Mouse (Mus musculus): ENCODE measurements around the gene Pitpnc1. TPM values are rescaled to one million over a fixed set of nuclear protein-coding genes. Genes with fewer than 3 reads are reported as not detected.

Pitpnc1 gene
- polyA plus RNA-seq, 1 experiment from 2014 or later, result 46.7 TPM

DNA sequence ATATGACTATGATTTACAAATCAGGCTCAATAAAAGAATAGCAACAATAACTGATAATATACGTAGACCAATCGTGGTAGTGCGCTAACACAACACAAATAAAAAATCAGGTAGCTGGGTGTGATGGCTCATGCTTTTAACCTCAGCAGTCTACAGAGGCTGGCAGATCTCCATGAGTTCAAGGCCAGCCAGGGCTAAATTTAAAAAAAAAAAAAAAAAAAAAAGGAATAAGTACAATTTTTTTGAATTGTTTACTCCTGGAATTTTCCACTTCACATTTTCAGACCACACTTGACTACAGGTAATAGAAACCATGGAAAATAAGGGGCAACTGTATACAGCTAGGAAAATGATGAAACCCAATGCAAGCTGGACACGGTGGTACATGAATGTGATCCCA lies 97.3 kb downstream of the Pitpnc1 start:
- H3K9ac ChIP-seq (replicated peaks), result no peak overlapping the region
- peak overlapping the region; percentile 78 for H3K27ac ChIP-seq (replicated peaks)
- WGBS, result 92% methylated on average over 4 of the region's 4 CpGs
- H3K4me2 ChIP-seq (replicated peaks), result no peak overlapping the region
- no peak for ATAC-seq (replicated peaks)
- H3K4me1 ChIP-seq, result peaks cover 23% of the 10 kb centered on the region
- H3K4me3 ChIP-seq, result no peak overlapping the region
- no peaks in the 10 kb centered on the region for H3K9me3 ChIP-seq
- H3K27me3 ChIP-seq, result no peaks in the 10 kb centered on the region
- H3K36me3 ChIP-seq, result no peaks in the 10 kb centered on the region

DNA sequence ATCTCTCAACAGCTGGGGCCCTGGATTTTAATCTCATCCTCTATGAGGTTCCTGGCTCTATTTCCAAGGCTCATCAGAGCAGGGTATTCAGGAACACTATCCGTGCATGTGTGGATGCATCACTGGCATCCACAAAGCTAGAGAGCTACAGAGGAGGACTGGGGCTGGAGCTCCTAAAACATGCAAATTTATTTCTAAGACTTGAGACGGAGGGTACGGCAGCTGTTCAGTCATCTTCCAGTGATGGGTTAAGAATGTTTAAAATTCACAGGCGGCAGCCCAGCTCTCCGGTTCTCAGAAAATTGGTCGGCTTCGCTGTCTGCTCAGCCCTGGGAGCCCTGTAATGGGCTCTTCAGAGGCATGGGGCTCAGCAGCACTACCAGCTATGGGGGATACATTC lies 97.8 kb downstream of the Pitpnc1 start:
- Histone ChIP-seq H3K4me2 (replicated peaks) (no peak overlapping the region), H3K27ac (replicated peaks) (peak overlapping the region; percentile 78), H3K27me3 (no peaks in the 10 kb centered on the region), H3K9ac (replicated peaks) (no peak overlapping the region), H3K9me3 (no peaks in the 10 kb centered on the region), H3K4me1 (peaks cover 23% of the 10 kb centered on the region), H3K4me3 (no peak overlapping the region), H3K36me3 (no peaks in the 10 kb centered on the region)
- WGBS, result 22% methylated on average over 7 of the region's 7 CpGs
- ATAC-seq (replicated peaks), result peak; percentile 84

DNA sequence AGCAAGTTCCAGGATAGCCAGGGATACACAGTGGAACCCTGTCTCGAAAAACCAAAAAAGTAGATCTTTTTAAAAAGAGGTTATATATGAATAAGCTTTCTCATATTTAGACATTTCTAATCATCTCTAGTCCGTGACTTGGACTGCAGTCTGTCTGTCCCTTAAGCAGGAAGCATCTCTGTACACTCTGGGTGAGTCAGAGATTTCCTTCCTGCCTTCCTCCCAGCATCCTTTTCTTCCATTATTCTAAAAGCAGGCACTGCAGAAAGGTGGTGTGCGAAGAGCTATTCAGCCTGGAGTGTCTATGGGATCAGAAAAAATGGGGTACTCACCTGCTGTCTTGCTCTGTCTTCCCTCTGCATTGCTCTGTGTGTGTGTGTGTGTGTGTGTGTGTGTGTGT lies 100.0 kb downstream of the Pitpnc1 start:
- no peak overlapping the region for H3K27ac ChIP-seq (replicated peaks)
- no peak overlapping the region for H3K4me2 ChIP-seq (replicated peaks)
- H3K4me1 ChIP-seq, result peaks cover 13% of the 10 kb centered on the region
- H3K9ac ChIP-seq (replicated peaks), result no peak overlapping the region
- no peaks in the 10 kb centered on the region for H3K27me3 ChIP-seq
- WGBS, result 93% methylated on average over 3 of the region's 3 CpGs
- no peak overlapping the region for H3K4me3 ChIP-seq
- H3K36me3 ChIP-seq, result no peaks in the 10 kb centered on the region
- no peaks in the 10 kb centered on the region for H3K9me3 ChIP-seq
- no peak for ATAC-seq (replicated peaks)

DNA sequence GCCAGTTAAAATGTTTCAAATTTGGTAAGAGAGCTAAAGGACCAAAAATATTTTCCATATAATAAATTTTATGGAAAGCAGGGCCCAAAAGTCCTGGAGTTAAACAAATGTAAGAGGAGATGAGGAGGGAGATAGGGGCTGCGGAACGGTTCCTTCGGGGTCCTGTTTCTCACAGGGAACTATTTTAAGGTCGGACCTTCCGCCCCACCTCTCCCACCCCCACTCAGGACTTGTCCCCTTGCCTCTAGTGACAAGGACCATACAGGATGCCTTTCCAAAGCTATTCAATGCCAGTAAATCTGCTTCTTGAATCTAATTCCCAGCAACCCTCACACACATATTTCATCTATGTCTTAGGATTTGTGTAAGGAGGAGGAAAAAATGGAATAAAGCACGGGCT lies 100.8 kb downstream of the Pitpnc1 start:
- ATAC-seq (replicated peaks), result no peak
- Histone ChIP-seq H3K27me3 (no peaks in the 10 kb centered on the region), H3K27ac (replicated peaks) (no peak overlapping the region), H3K4me2 (replicated peaks) (no peak overlapping the region), H3K9me3 (no peaks in the 10 kb centered on the region), H3K4me1 (peaks cover 13% of the 10 kb centered on the region), H3K36me3 (no peaks in the 10 kb centered on the region), H3K9ac (replicated peaks) (no peak overlapping the region), H3K4me3 (no peak overlapping the region)
- 94% methylated on average over 6 of the region's 6 CpGs for WGBS

DNA sequence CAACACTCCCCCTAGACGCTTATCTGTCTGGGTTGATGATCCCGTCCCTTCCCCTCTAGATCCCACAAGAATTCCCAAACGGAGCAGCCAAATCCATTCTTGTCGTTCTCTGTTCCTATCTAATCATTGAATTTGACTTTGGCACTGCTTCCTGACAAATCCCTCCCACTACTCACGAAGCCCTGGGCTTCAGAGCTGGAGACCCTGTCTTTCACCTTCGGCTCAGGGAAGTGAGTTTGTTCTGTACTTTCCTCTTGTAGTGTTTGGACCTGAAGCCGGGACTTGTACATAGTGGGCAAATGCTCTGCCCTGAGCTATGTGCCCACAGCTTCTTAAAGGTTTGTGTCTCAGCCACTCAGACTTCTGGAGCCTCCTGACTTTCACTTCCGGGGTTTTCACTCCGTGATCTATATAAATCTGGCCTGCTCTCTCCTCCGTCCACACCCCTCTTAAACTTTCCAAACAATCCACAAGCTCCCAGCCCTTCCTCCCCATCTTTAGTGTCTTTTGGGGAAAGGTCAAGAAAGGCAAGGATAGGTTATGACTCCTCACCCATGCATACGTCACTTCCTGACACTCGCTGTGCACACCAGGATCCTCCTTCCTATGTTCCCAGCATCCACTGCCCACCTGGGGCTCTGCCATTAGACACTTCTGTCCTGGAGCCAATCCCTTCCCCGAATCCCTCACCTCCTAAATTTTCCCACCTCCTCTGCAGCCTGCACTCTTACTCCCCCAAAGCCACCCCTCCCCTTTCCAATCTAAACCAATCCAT lies 104.4 kb downstream of the Pitpnc1 start:
- H3K4me1 ChIP-seq, result 0 out of 2 replicates have a peak, but pooled peaks cover 5% of the 10 kb centered on the region
- WGBS, result 76% methylated on average over 13 of the region's 13 CpGs
- H3K4me2 ChIP-seq (replicated peaks), result no peak overlapping the region
- H3K27ac ChIP-seq (replicated peaks), result no peak overlapping the region
- ATAC-seq (replicated peaks), result no peak
- no peak overlapping the region for H3K4me3 ChIP-seq
- no peaks in the 10 kb centered on the region for H3K27me3 ChIP-seq
- H3K36me3 ChIP-seq, result no peaks in the 10 kb centered on the region
- H3K9ac ChIP-seq (replicated peaks), result no peak overlapping the region
- no peaks in the 10 kb centered on the region for H3K9me3 ChIP-seq

DNA sequence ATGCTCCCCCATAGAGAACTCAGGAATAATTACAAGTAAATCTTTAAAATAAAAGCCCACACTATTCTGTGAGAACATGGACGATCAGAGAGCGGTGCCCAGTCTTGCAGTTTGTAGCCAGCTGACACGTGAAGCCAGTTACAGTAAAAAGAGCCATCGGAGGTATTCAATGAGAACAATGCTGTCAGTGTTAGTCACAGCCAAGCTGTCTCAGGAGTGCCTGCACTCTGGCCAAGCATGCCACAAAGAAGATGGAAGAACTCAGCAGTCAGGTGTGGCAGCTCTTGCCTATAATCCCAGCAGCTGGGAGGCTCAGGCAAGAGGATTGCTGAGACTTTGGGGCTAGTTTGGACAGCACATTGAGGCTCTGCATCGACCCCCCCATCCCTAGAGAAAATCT lies 111.8 kb downstream of the Pitpnc1 start:
- Histone ChIP-seq H3K27ac (replicated peaks) (no peak overlapping the region), H3K4me1 (peaks cover 20% of the 10 kb centered on the region), H3K4me2 (replicated peaks) (no peak overlapping the region), H3K9me3 (no peaks in the 10 kb centered on the region), H3K4me3 (no peak overlapping the region), H3K36me3 (no peaks in the 10 kb centered on the region), H3K9ac (replicated peaks) (no peak overlapping the region), H3K27me3 (no peaks in the 10 kb centered on the region)
- no peak for ATAC-seq (replicated peaks)
- 40% methylated on average over 5 of the region's 5 CpGs for WGBS

DNA sequence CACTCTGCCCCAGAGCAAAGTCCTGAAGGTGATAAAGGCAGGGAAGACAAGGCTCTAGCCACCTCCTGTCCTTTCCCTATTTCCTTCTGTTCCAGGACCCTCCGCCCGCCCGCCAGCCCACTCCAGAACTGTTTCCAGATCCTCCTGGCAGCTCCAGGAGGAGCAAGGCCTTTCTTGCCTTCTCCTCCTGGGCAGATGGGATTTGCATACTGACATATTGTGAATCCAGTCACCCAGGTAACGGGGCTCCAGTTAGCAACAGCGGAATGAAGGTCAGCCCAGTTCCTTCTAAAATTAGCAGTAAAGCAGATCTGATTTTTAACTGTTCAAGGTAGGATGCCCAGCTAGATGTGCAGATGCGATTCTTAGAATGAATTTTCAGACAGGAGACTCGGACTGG lies 114.3 kb downstream of the Pitpnc1 start:
- no peaks in the 10 kb centered on the region for H3K27me3 ChIP-seq

DNA sequence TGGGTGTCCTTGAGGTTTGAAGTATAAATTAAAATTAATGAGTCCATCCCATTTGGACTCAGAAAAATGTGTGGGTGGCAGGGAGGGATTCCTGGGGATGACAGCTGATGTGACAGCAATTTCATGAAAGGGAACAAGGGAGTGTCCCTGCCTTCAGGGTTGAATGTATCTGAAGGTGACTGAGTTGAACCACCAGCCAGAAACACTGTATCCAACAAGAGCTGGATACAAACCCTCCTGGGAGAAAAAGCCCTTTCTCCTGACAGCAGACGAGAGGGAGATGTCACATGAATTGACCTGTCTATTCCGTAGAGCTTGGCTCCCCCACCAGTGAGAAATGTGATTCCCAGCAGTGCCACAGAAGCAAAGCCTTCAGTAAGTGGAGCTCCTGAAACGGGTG lies 115.0 kb downstream of the Pitpnc1 start:
- no peak overlapping the region for H3K4me3 ChIP-seq
- 63% methylated on average over 3 of the region's 3 CpGs for WGBS

More for the DNA sequence above, 114.3 kb downstream of the Pitpnc1 start:
- no peak overlapping the region for H3K4me3 ChIP-seq
- H3K4me2 ChIP-seq (replicated peaks), result no peak overlapping the region
- 58% methylated on average over 7 of the region's 7 CpGs for WGBS
- H3K9me3 ChIP-seq, result no peaks in the 10 kb centered on the region
- no peaks in the 10 kb centered on the region for H3K36me3 ChIP-seq
- H3K4me1 ChIP-seq, result peaks cover 20% of the 10 kb centered on the region
- H3K27ac ChIP-seq (replicated peaks), result no peak overlapping the region
- no peak overlapping the region for H3K9ac ChIP-seq (replicated peaks)
- ATAC-seq (replicated peaks), result no peak

DNA sequence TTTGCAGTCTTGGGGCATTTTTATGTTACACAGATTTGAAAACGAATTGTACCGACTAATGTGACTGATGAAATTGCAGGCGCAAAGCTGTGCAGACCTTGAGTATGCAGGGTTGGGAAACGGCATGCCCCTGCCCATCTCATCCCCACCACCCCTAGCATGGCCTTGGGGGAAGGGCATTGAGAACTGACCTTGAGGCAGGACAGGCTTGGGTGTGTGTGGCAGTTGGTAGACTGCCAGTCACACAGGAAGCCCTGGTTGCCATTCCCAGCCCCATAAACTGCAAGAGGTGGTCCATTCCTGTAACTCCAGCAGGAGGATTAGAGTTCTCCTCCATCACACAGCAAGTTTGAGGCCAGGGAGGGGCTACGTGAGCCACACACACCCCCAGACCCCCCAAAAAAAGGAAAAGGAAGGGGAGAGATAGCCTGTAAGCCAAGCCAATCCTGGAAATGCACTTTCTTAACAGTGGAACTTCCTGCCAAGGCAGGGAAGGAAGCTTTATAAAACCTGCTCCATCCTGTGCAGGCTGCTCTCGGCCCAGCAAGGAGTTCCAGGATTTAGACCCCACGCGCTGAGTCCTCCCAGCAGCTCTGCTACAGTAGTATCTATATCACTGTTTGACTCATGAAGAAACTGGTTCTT lies 115.9 kb downstream of the Pitpnc1 start:
- H3K9me3 ChIP-seq, result no peaks in the 10 kb centered on the region
- WGBS, result 87% methylated on average over 8 of the region's 8 CpGs
- no peak overlapping the region for H3K9ac ChIP-seq (replicated peaks)
- no peak overlapping the region for H3K4me3 ChIP-seq
- H3K27me3 ChIP-seq, result no peaks in the 10 kb centered on the region
- ATAC-seq (replicated peaks), result no peak
- H3K4me2 ChIP-seq (replicated peaks), result no peak overlapping the region
- no peaks in the 10 kb centered on the region for H3K36me3 ChIP-seq
- peaks cover 20% of the 10 kb centered on the region for H3K4me1 ChIP-seq
- H3K27ac ChIP-seq (replicated peaks), result no peak overlapping the region

More for the DNA sequence above, 115.0 kb downstream of the Pitpnc1 start:
- Histone ChIP-seq H3K9me3 (no peaks in the 10 kb centered on the region), H3K27ac (replicated peaks) (no peak overlapping the region), H3K4me2 (replicated peaks) (no peak overlapping the region), H3K9ac (replicated peaks) (no peak overlapping the region), H3K36me3 (no peaks in the 10 kb centered on the region), H3K27me3 (no peaks in the 10 kb centered on the region), H3K4me1 (peaks cover 20% of the 10 kb centered on the region)
- no peak for ATAC-seq (replicated peaks)

DNA sequence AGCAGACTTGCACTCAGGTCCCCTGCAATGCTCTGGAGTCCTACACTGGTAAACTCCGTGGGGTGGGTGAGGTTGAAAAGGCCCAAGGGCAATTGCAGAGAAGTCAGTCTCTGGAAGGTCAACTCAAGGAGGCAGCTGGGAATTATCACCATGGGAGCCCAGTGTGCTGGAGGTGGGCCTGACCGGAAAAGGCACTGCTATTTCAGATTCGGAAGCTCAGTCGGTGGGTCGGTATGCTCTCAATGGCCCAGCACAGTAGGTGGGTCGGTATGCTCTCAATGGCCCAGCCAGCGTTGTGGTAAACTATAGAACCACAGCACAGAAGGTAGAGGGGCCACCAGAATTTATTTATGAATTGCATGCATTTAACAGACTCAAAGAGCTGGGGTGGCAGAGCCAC lies 117.9 kb downstream of the Pitpnc1 start:
- 15% methylated on average over 7 of the region's 7 CpGs for WGBS
- peaks cover 14% of the 10 kb centered on the region for H3K4me1 ChIP-seq
- no peak overlapping the region for H3K4me2 ChIP-seq (replicated peaks)
- H3K9me3 ChIP-seq, result no peaks in the 10 kb centered on the region
- no peaks in the 10 kb centered on the region for H3K36me3 ChIP-seq
- ATAC-seq (replicated peaks), result no peak
- H3K27ac ChIP-seq (replicated peaks), result no peak overlapping the region
- H3K4me3 ChIP-seq, result no peak overlapping the region
- H3K9ac ChIP-seq (replicated peaks), result no peak overlapping the region
- no peaks in the 10 kb centered on the region for H3K27me3 ChIP-seq

DNA sequence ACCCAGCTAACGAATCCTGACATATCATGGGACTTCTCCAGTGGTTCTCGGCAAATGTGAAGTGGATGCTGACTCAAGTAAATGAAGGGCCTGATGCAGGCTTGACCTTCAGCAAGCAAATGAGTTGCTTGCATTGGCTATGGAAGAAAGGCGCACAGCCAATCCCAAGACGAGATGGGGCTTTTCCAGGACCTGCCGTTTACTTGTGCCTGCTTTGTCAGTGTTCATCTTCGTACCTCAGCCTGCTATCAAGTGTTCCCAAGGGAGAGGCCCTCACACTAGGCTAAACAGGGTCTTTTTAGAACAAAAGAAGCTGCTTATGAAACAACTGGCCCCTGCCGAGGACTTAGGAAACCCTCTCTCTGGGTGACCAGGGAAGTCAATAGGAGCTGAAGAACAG lies 120.7 kb downstream of the Pitpnc1 start:
- no peaks in the 10 kb centered on the region for H3K9me3 ChIP-seq
- no peaks in the 10 kb centered on the region for H3K27me3 ChIP-seq
- no peak overlapping the region for H3K4me2 ChIP-seq (replicated peaks)
- no peak for ATAC-seq (replicated peaks)
- no peaks in the 10 kb centered on the region for H3K36me3 ChIP-seq
- H3K4me3 ChIP-seq, result no peak overlapping the region
- H3K9ac ChIP-seq (replicated peaks), result no peak overlapping the region
- H3K27ac ChIP-seq (replicated peaks), result no peak overlapping the region
- no peaks in the 10 kb centered on the region for H3K4me1 ChIP-seq
- 82% methylated on average over 7 of the region's 7 CpGs for WGBS

DNA sequence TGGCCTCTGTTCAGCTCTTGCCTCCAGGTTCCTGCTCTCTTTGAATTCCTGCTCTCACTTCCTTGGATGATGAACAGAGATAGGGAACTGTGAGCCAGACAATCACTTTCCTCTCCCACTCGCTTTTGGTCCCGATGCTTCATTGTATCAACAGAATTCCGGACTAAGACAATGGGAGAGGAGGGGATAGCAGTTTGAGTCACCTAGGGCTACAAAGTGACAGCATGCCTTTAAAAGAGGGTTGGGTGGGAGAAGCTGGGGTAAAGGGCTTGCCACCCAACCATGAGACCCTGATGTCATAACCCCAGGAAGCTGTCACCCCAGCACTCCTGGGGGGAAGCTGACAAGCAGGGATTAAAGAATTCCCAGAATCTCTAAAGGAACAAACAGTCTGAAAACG lies 127.5 kb downstream of the Pitpnc1 start:
- 89% methylated on average over 4 of the region's 4 CpGs for WGBS
- Histone ChIP-seq H3K4me2 (replicated peaks) (no peak overlapping the region), H3K4me3 (no peak overlapping the region), H3K27me3 (no peaks in the 10 kb centered on the region), H3K9me3 (no peaks in the 10 kb centered on the region), H3K27ac (replicated peaks) (no peak overlapping the region), H3K4me1 (peaks cover 5% of the 10 kb centered on the region), H3K9ac (replicated peaks) (no peak overlapping the region), H3K36me3 (no peaks in the 10 kb centered on the region)
- ATAC-seq (replicated peaks), result no peak

DNA sequence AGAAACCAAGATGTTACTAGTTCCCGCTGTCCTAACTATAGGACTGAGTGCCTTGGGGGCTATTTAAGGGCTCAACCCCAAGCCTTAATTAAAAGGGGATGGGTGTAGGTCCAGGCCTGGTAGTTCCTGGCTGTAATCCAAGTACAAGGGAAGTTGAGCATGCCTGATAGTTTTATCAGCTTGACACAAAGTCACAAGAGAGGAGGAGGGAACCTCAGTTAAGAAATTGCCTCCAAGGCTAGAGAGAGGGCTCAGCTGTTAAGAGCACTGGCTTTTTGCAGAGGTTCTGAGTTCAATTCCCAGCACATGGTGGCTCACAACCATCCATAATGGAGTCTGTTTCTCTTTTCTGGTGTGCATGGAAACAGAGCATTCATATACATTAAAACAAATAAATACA lies 128.1 kb downstream of the Pitpnc1 start:
- Histone ChIP-seq H3K36me3 (no peaks in the 10 kb centered on the region), H3K4me2 (replicated peaks) (no peak overlapping the region), H3K9me3 (no peaks in the 10 kb centered on the region), H3K9ac (replicated peaks) (no peak overlapping the region), H3K4me3 (no peak overlapping the region), H3K27me3 (no peaks in the 10 kb centered on the region), H3K4me1 (peaks cover 5% of the 10 kb centered on the region), H3K27ac (replicated peaks) (no peak overlapping the region)
- no peak for ATAC-seq (replicated peaks)
- 87% methylated on average over 1 of the region's 1 CpGs for WGBS

Data from forebrain, embryonic 15.5 days (tissue).